ENCODE assay signal across 17 mouse cellular contexts in genomic region chr19:36704763-36705162, GRCm38 (mm10). TPM values are rescaled to one million over a fixed set of nuclear protein-coding genes. Genes with fewer than 3 reads are reported as not detected.
DNase-seq lines count a peak whose midpoint lies in the region; ATAC-seq and TF ChIP-seq lines count a peak whose summit lies in the region.
"Had no signal": no experiment of that assay in that cellular context is flagged by ENCODE, and none has a peak within 500 bp of the region (broad histone marks: within the 10 kb centered on the region; RNA-seq: fewer than 3 reads in every experiment).

No protein-coding gene starts in this region.

- H3K27me3 ChIP-seq in forebrain, embryonic 11.5 days (ENCODE audit: control insufficient read depth, insufficient read depth, low read length) = no peaks in the 10 kb centered on the region
- H3K27me3 ChIP-seq in forebrain, embryonic 10.5 days (ENCODE audit: poor library complexity, severe bottlenecking) = no peaks in the 10 kb centered on the region
- no peaks in the 10 kb centered on the region for H3K27me3 ChIP-seq in hindbrain, embryonic 15.5 days
- no peaks in the 10 kb centered on the region for H3K27me3 ChIP-seq in hindbrain, embryonic 14.5 days (ENCODE audit: control insufficient read depth, insufficient read depth, low read length)
- no peaks in the 10 kb centered on the region for H3K27me3 ChIP-seq in lung, embryonic 14.5 days (ENCODE audit: insufficient read depth, low read length)
- no peaks in the 10 kb centered on the region for H3K27me3 ChIP-seq in heart, postnatal 0 days (ENCODE audit: control insufficient read depth, insufficient read depth, low read length)
- H3K27me3 ChIP-seq: liver, embryonic 13.5 days had no signal

- ATAC-seq in forebrain, embryonic 11.5 days (replicated peaks; ENCODE audit: low FRiP score) = no peak
- no peak for ATAC-seq in hindbrain, embryonic 15.5 days (ENCODE audit: low FRiP score, low read depth)
- ATAC-seq in hindbrain, embryonic 14.5 days (ENCODE audit: low FRiP score) = no peak
- no peak for ATAC-seq in lung, embryonic 14.5 days (ENCODE audit: insufficient read depth)
- no peak for ATAC-seq in heart, postnatal 0 days (ENCODE audit: insufficient read depth, low read depth)

- H3K36me3 ChIP-seq in forebrain, embryonic 11.5 days (ENCODE audit: control insufficient read depth, insufficient read depth, low read length) = no peaks in the 10 kb centered on the region
- no peaks in the 10 kb centered on the region for H3K36me3 ChIP-seq in forebrain, embryonic 10.5 days (replicated peaks)
- H3K36me3 ChIP-seq in hindbrain, embryonic 15.5 days = 0 out of 2 replicates have a peak, but pooled peaks cover 2% of the 10 kb centered on the region
- H3K36me3 ChIP-seq in hindbrain, embryonic 14.5 days (replicated peaks; ENCODE audit: control insufficient read depth, insufficient read depth) = no peaks in the 10 kb centered on the region
- H3K36me3 ChIP-seq in lung, embryonic 14.5 days (ENCODE audit: insufficient read depth) = no peaks in the 10 kb centered on the region
- no peaks in the 10 kb centered on the region for H3K36me3 ChIP-seq in heart, postnatal 0 days (replicated peaks; ENCODE audit: control insufficient read depth, insufficient read depth, low read length)
- H3K36me3 ChIP-seq: liver, embryonic 13.5 days had no signal

- no peak for TF ChIP-seq EP300 in heart, postnatal 0 days (IDR thresholded peaks at IDR 0.05; ENCODE audit: low read depth)

- H3K9ac ChIP-seq in forebrain, embryonic 11.5 days (ENCODE audit: low read length) = no peak overlapping the region
- no peak overlapping the region for H3K9ac ChIP-seq in hindbrain, embryonic 15.5 days
- H3K9ac ChIP-seq in hindbrain, embryonic 14.5 days = no peak overlapping the region
- no peak overlapping the region for H3K9ac ChIP-seq in lung, embryonic 14.5 days
- no peak overlapping the region for H3K9ac ChIP-seq in heart, postnatal 0 days (replicated peaks; ENCODE audit: low read depth, low read length)
- H3K9ac ChIP-seq: liver, embryonic 13.5 days had no signal

- H3K9me3 ChIP-seq in forebrain, embryonic 11.5 days (ENCODE audit: control insufficient read depth, low read length) = no peaks in the 10 kb centered on the region
- no peaks in the 10 kb centered on the region; the same call in 1 of the 2 replicates for H3K9me3 ChIP-seq in forebrain, embryonic 10.5 days
- peaks cover 3% of the 10 kb centered on the region; the same call in 1 of the 2 replicates for H3K9me3 ChIP-seq in hindbrain, embryonic 15.5 days
- H3K9me3 ChIP-seq in hindbrain, embryonic 14.5 days (ENCODE audit: control insufficient read depth, low read length) = peaks cover 7% of the 10 kb centered on the region; the same call in 1 of the 2 replicates
- H3K9me3 ChIP-seq in lung, embryonic 14.5 days (ENCODE audit: low read depth, low read length) = no peaks in the 10 kb centered on the region; the same call in 1 of the 2 replicates
- H3K9me3 ChIP-seq in heart, postnatal 0 days (replicated peaks; ENCODE audit: control insufficient read depth, low read length) = peaks cover 3% of the 10 kb centered on the region; the same call in 1 of the 2 replicates
- H3K9me3 ChIP-seq: liver, embryonic 13.5 days had no signal

- TF ChIP-seq CTCF in lung, embryonic 14.5 days (IDR thresholded peaks at IDR 0.05; ENCODE audit: low read depth) = no peak
- no peak for TF ChIP-seq CTCF in heart, postnatal 0 days (IDR thresholded peaks at IDR 0.05; ENCODE audit: low read depth)

- H3K4me3 ChIP-seq in forebrain, embryonic 11.5 days (ENCODE audit: low read depth, low read length) = no peak overlapping the region
- no peak overlapping the region for H3K4me3 ChIP-seq in forebrain, embryonic 10.5 days
- no peak overlapping the region for H3K4me3 ChIP-seq in hindbrain, embryonic 15.5 days
- no peak overlapping the region for H3K4me3 ChIP-seq in hindbrain, embryonic 14.5 days (replicated peaks; ENCODE audit: low read length)
- no peak overlapping the region for H3K4me3 ChIP-seq in lung, embryonic 14.5 days (ENCODE audit: low read depth, low read length)
- no peak overlapping the region for H3K4me3 ChIP-seq in heart, postnatal 0 days (ENCODE audit: low read depth, low read length)
- H3K4me3 ChIP-seq: liver, embryonic 13.5 days; megakaryocyte, embryonic 14.5 days had no signal

- H3K4me1 ChIP-seq in forebrain, embryonic 11.5 days (replicated peaks; ENCODE audit: control insufficient read depth, insufficient read depth, low read length) = no peaks in the 10 kb centered on the region
- no peaks in the 10 kb centered on the region for H3K4me1 ChIP-seq in forebrain, embryonic 10.5 days
- H3K4me1 ChIP-seq in hindbrain, embryonic 15.5 days (replicated peaks) = peaks cover 10% of the 10 kb centered on the region
- H3K4me1 ChIP-seq in hindbrain, embryonic 14.5 days (replicated peaks; ENCODE audit: control insufficient read depth, insufficient read depth, low read length) = 0 out of 2 replicates have a peak, but pooled peaks cover 4% of the 10 kb centered on the region
- H3K4me1 ChIP-seq in lung, embryonic 14.5 days (ENCODE audit: insufficient read depth) = peaks cover 26% of the 10 kb centered on the region
- H3K4me1 ChIP-seq in heart, postnatal 0 days (ENCODE audit: control insufficient read depth, insufficient read depth) = peaks cover 33% of the 10 kb centered on the region
- H3K4me1 ChIP-seq: megakaryocyte, embryonic 14.5 days had no signal

- H3K27ac ChIP-seq in forebrain, embryonic 11.5 days (ENCODE audit: low read depth, low read length) = no peak overlapping the region
- H3K27ac ChIP-seq in forebrain, embryonic 10.5 days = no peak overlapping the region
- H3K27ac ChIP-seq in hindbrain, embryonic 15.5 days (replicated peaks) = peak overlapping the region; percentile 60
- H3K27ac ChIP-seq in hindbrain, embryonic 14.5 days = no peak overlapping the region
- peak overlapping the region; percentile 80 for H3K27ac ChIP-seq in lung, embryonic 14.5 days (ENCODE audit: low read depth)
- H3K27ac ChIP-seq in heart, postnatal 0 days (ENCODE audit: low read depth) = peak overlapping the region; percentile 85
- H3K27ac ChIP-seq: liver, embryonic 13.5 days had no signal

- H3K4me2 ChIP-seq in forebrain, embryonic 11.5 days (ENCODE audit: low read depth, low read length, severe bottlenecking) = no peak overlapping the region
- H3K4me2 ChIP-seq in hindbrain, embryonic 15.5 days = no peak overlapping the region
- no peak overlapping the region for H3K4me2 ChIP-seq in hindbrain, embryonic 14.5 days (replicated peaks)
- H3K4me2 ChIP-seq in lung, embryonic 14.5 days = no peak overlapping the region
- no peak overlapping the region for H3K4me2 ChIP-seq in heart, postnatal 0 days (ENCODE audit: low read depth, low read length)
- H3K4me2 ChIP-seq: liver, embryonic 13.5 days had no signal

- peak; percentile 33 for DNase-seq in forebrain, embryonic 11.5 days (ENCODE audit: low spot score)
- no peak for DNase-seq in forebrain, embryonic 10.5 days (ENCODE audit: extremely low spot score, low spot score)
- DNase-seq in hindbrain, embryonic 14.5 days (ENCODE audit: low spot score) = no peak
- no peak for DNase-seq in lung, embryonic 14.5 days
- no peak for DNase-seq in lung, adult 18-20 months
- no peak for DNase-seq in heart, postnatal 0 days (ENCODE audit: low spot score)
- no peak for DNase-seq in cerebellum, adult 9-11 months
- DNase-seq: adrenal gland, adult 8-10 months; cerebellum, postnatal 10 days; gastrocnemius, postnatal 10 days; kidney, postnatal 10 days; liver, embryonic 13.5 days; retina, postnatal 1 day; spleen, adult 18-20 months; thymus, adult 18-20 months had no signal

- WGBS in forebrain, embryonic 11.5 days = 94% methylated on average over 7 of the region's 7 CpGs
- WGBS in forebrain, embryonic 10.5 days = 86% methylated on average over 7 of the region's 7 CpGs
- 72% methylated on average over 7 of the region's 7 CpGs for WGBS in hindbrain, embryonic 15.5 days
- 79% methylated on average over 7 of the region's 7 CpGs for WGBS in hindbrain, embryonic 14.5 days
- WGBS in lung, embryonic 14.5 days = 56% methylated on average over 7 of the region's 7 CpGs
- WGBS in heart, postnatal 0 days = 76% methylated on average over 7 of the region's 7 CpGs

RNA-seq across cellular contexts. Expression of gene Ppp1r3c, which starts 31.7 kb away (rescaled TPM):
- polyA plus RNA-seq in forebrain, embryonic 11.5 days (2014; fragmentation: Nextera tagmentation; extraction: Ambion mirVana) = 2.0 and 2.1 TPM in 2 replicates
- polyA plus RNA-seq in forebrain, embryonic 10.5 days (2016; fragmentation: Nextera tagmentation; extraction: Ambion mirVana) = 1.3 and 1.5 TPM in 2 replicates
- 23.2 and 25.6 TPM in 2 replicates for polyA plus RNA-seq in hindbrain, embryonic 15.5 days (2015; fragmentation: Nextera tagmentation; extraction: Ambion mirVana)
- 29.8 and 32.5 TPM in 2 replicates for polyA plus RNA-seq in hindbrain, embryonic 14.5 days (2014; fragmentation: Nextera tagmentation; extraction: Ambion mirVana)
- 67.5 and 80.9 TPM in 2 replicates for polyA plus RNA-seq in lung, embryonic 14.5 days (2014; fragmentation: Nextera tagmentation; extraction: Ambion mirVana)
- 35.1 and 56.9 TPM in 2 replicates for total RNA-seq in heart, postnatal 0 days (2014; rRNA removed; ENCODE audit: low replicate concordance)
- polyA plus RNA-seq in heart, postnatal 0 days (2015; fragmentation: Nextera tagmentation; extraction: Ambion mirVana) = 39.0 and 44.6 TPM in 2 replicates

Comparison
In these comparisons a context has a peak if more than half of its experiments do, and no peak if none do; other contexts are left out.
1. H3K27ac ChIP-seq: peak in hindbrain, embryonic 15.5 days (single experiment), lung, embryonic 14.5 days (single experiment) and heart, postnatal 0 days (single experiment); none in forebrain, embryonic 11.5 days (single experiment), forebrain, embryonic 10.5 days (single experiment) and hindbrain, embryonic 14.5 days (single experiment).